Mouse (Mus musculus) hindbrain, embryonic 14.5 days (tissue): ENCODE data around the gene Tceanc. TPM values are rescaled to one million over a fixed set of nuclear protein-coding genes. Genes with fewer than 3 reads are reported as not detected.

Source experiments
- ATAC-seq: fragments of 200-750 bp; cut with Nextera tagmentation; 2 replicates; pipeline ENCODE4 v1.8.0; 2017; ENCODE audit warnings: moderate number of reproducible peaks, mild to moderate bottlenecking, moderate TSS enrichment, moderate library complexity; ENCODE audit not compliant: low FRiP score
- DNase-seq: peaks from one replicate; pipeline ENCODE4 v3.0.0-alpha.2; 2015; ENCODE audit warnings: low spot score
- H3K27ac ChIP-seq: fragments of 300-500 bp; sonication (generic); 2 replicates; pipeline ENCODE4 v1.5.1; 2014; ENCODE audit warnings: mild to moderate bottlenecking, moderate library complexity
- H3K27me3 ChIP-seq: fragments of 300-500 bp; sonication (generic); 2 replicates; pipeline ENCODE4 v1.6.1; 2014; ENCODE audit warnings: mild to moderate bottlenecking, low read length, mixed read lengths; ENCODE audit not compliant: control insufficient read depth, insufficient read depth
- H3K36me3 ChIP-seq: fragments of 300-500 bp; sonication (generic); replicated peaks from 2 replicates; pipeline ENCODE4 v1.6.1; 2014; ENCODE audit not compliant: control insufficient read depth, insufficient read depth
- H3K4me1 ChIP-seq: fragments of 300-500 bp; sonication (generic); replicated peaks from 2 replicates; pipeline ENCODE4 v1.6.1; 2014; ENCODE audit warnings: antibody characterized with exemption, low read length, mixed read lengths; ENCODE audit not compliant: control insufficient read depth, insufficient read depth
- H3K4me2 ChIP-seq: fragments of 300-500 bp; sonication (generic); replicated peaks from 2 replicates; pipeline ENCODE4 v1.6.1; 2014; ENCODE audit warnings: mild to moderate bottlenecking, moderate library complexity
- H3K4me3 ChIP-seq: fragments of 300-500 bp; sonication (generic); replicated peaks from 2 replicates; pipeline ENCODE4 v1.5.1; 2014; ENCODE audit warnings: mild to moderate bottlenecking, low read length
- H3K9ac ChIP-seq: fragments of 300-500 bp; sonication (generic); 2 replicates; pipeline ENCODE4 v1.6.1; 2014
- H3K9me3 ChIP-seq: fragments of 300-500 bp; sonication (generic); 2 replicates; pipeline ENCODE4 v1.6.1; 2016; ENCODE audit warnings: low read length; ENCODE audit not compliant: control insufficient read depth
- WGBS: fragments of 180-500 bp; shearing (Covaris S2); extraction: QIAGEN DNeasy Blood & Tissue Kit; methylation state at CpG from one replicate; pipeline ENCODE4 v1.1.7; 2014; 5-methylcytosine and 5-hydroxymethylcytosine counted together
- polyA plus RNA-seq: library from polyadenylated mRNA; unstranded; fragments of >200 nt; fragmentation: Nextera tagmentation; extraction: Ambion mirVana; gene quantifications from 2 replicates; pipeline ENCODE4 v1.2.1, GENCODE M21; 2014

Gene Tceanc
- 4.0 and 5.1 TPM in 2 replicates for polyA plus RNA-seq

GRCm38 (mm10) chrX:166518345-166518744, at the start of gene Tceanc:
Gene Tceanc, minus strand, starts transcription at chrX:166518567.
- Histone ChIP-seq H3K4me3 (no peak within 1 kb of the TSS), H3K9me3 (no peaks in the 10 kb centered on the region), H3K4me2 (no peak within 1 kb of the TSS), H3K27me3 (peaks cover 12% of the 10 kb centered on the region; the same call in 1 of the 2 replicates), H3K4me1 (no peaks in the 10 kb centered on the region), H3K27ac (no peak within 1 kb of the TSS), H3K36me3 (no peaks in the 10 kb centered on the region), H3K9ac (no peak within 1 kb of the TSS)
- no peak for DNase-seq
- 71% methylated on average over 16 of the region's 16 CpGs for WGBS
- no peak for ATAC-seq

DNA sequence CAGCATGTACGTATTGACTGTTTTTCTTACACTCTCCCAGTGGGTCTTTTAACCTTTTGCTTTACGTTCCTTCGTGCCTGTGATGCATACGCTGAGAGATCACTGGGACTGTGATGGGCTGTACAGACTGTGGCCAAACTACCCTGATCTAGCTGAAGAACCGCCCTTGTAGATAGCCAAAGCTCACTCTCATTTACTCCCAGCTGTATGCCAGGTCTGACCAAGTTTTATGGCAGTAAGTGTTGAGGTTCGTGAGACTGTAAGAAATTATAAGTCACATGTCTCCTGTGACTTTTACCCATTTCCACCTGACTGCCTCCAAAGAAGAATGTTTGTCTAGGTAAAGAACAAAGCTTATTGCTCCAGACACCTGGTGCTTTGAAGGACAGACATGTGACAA, 47.6 kb upstream of the Tceanc start:
- WGBS = 94% methylated on average over 6 of the region's 6 CpGs
- DNase-seq (no peak), ATAC-seq (no peak)

GRCm38 (mm10) chrX:166565401-166565800, 47.0 kb upstream of the Tceanc start:
- Histone ChIP-seq H3K4me2 (no peak overlapping the region), H3K9me3 (no peaks in the 10 kb centered on the region), H3K36me3 (no peaks in the 10 kb centered on the region), H3K4me3 (no peak overlapping the region), H3K4me1 (no peaks in the 10 kb centered on the region), H3K27me3 (peaks cover 5% of the 10 kb centered on the region; the same call in 1 of the 2 replicates), H3K27ac (no peak overlapping the region), H3K9ac (no peak overlapping the region)
- ATAC-seq = no peak
- DNase-seq = no peak
- 79% methylated on average over 5 of the region's 5 CpGs for WGBS

More for the DNA sequence above, 47.6 kb upstream of the Tceanc start:
- H3K4me1 ChIP-seq = no peaks in the 10 kb centered on the region
- H3K4me3 ChIP-seq = no peak overlapping the region
- H3K27ac ChIP-seq = no peak overlapping the region
- H3K9ac ChIP-seq = no peak overlapping the region
- no peak overlapping the region for H3K4me2 ChIP-seq
- peaks cover 5% of the 10 kb centered on the region; the same call in 1 of the 2 replicates for H3K27me3 ChIP-seq
- no peaks in the 10 kb centered on the region for H3K36me3 ChIP-seq
- no peaks in the 10 kb centered on the region for H3K9me3 ChIP-seq

- H3K4me3 ChIP-seq = no peak overlapping the region
Observed at GRCm38 (mm10) chrX:166564900-166565299, 46.5 kb upstream of the Tceanc start.

GRCm38 (mm10) chrX:166559333-166559732, 41.0 kb upstream of the Tceanc start:
- H3K4me1 ChIP-seq = no peaks in the 10 kb centered on the region
- ATAC-seq (no peak), DNase-seq (no peak)
- no peak overlapping the region for H3K4me2 ChIP-seq
- no peaks in the 10 kb centered on the region for H3K36me3 ChIP-seq
- H3K4me3 ChIP-seq = no peak overlapping the region
- WGBS = 78% methylated on average over 3 of the region's 3 CpGs
- H3K27ac ChIP-seq = no peak overlapping the region
- no peaks in the 10 kb centered on the region for H3K9me3 ChIP-seq
- no peak overlapping the region for H3K9ac ChIP-seq
- H3K27me3 ChIP-seq = no peaks in the 10 kb centered on the region

More at GRCm38 (mm10) chrX:166564900-166565299, 46.5 kb upstream of the Tceanc start:
- ATAC-seq (no peak), DNase-seq (no peak)
- Histone ChIP-seq H3K36me3 (no peaks in the 10 kb centered on the region), H3K4me2 (no peak overlapping the region), H3K4me1 (no peaks in the 10 kb centered on the region), H3K27me3 (peaks cover 5% of the 10 kb centered on the region; the same call in 1 of the 2 replicates), H3K9me3 (no peaks in the 10 kb centered on the region), H3K9ac (no peak overlapping the region), H3K27ac (no peak overlapping the region)
- WGBS = 72% methylated on average over 5 of the region's 5 CpGs

- H3K4me2 ChIP-seq = no peak overlapping the region
- no peaks in the 10 kb centered on the region for H3K36me3 ChIP-seq
- ATAC-seq (no peak), DNase-seq (no peak)
- peaks cover 3% of the 10 kb centered on the region; the same call in 1 of the 2 replicates for H3K27me3 ChIP-seq
- no peak overlapping the region for H3K9ac ChIP-seq
- no peak overlapping the region for H3K4me3 ChIP-seq
- no peak overlapping the region for H3K27ac ChIP-seq
- 81% methylated on average over 7 of the region's 7 CpGs for WGBS
- no peaks in the 10 kb centered on the region for H3K4me1 ChIP-seq
- H3K9me3 ChIP-seq = no peaks in the 10 kb centered on the region
Observed at GRCm38 (mm10) chrX:166552355-166552754, 34.0 kb upstream of the Tceanc start.

- no peaks in the 10 kb centered on the region for H3K36me3 ChIP-seq
- H3K9ac ChIP-seq = no peak overlapping the region
- 77% methylated on average over 2 of the region's 2 CpGs for WGBS
- no peak overlapping the region for H3K4me2 ChIP-seq
- ATAC-seq (no peak), DNase-seq (no peak)
- no peaks in the 10 kb centered on the region for H3K4me1 ChIP-seq
- no peak overlapping the region for H3K4me3 ChIP-seq
- H3K27me3 ChIP-seq = peaks cover 8% of the 10 kb centered on the region; the same call in 1 of the 2 replicates
- no peaks in the 10 kb centered on the region for H3K9me3 ChIP-seq
- H3K27ac ChIP-seq = no peak overlapping the region
Observed at GRCm38 (mm10) chrX:166546495-166546894, 28.1 kb upstream of the Tceanc start.

GRCm38 (mm10) chrX:166535138-166535537, 16.8 kb upstream of the Tceanc start:
- Histone ChIP-seq H3K9ac (no peak overlapping the region), H3K27ac (no peak overlapping the region), H3K27me3 (no peaks in the 10 kb centered on the region), H3K9me3 (no peaks in the 10 kb centered on the region), H3K4me3 (no peak overlapping the region), H3K4me1 (no peaks in the 10 kb centered on the region), H3K4me2 (no peak overlapping the region), H3K36me3 (no peaks in the 10 kb centered on the region)
- 69% methylated on average over 4 of the region's 4 CpGs for WGBS
- ATAC-seq = no peak
- DNase-seq = no peak

DNA sequence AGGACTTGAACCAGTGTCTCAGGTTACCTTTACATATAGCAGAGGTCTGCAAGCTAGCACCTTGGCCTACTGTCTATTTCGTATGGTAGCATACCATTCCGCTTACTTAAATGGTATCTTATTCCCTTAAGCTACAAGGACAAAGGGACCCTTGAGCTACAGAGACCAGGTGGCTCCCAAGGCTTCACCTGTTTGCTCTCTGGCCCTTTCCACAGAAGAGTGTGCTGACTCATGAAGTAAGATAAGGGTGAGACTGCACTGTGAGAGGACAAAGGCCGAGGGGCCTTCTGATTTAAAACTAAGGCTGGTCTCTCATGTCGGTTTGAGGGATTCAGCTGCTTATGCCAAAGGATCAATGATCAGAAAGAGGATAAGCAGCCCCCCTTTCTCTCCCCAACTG, 15.1 kb upstream of the Tceanc start:
- ATAC-seq (no peak), DNase-seq (no peak)
- H3K4me2 ChIP-seq = no peak overlapping the region
- no peaks in the 10 kb centered on the region for H3K36me3 ChIP-seq
- H3K4me3 ChIP-seq = no peak overlapping the region
- no peaks in the 10 kb centered on the region for H3K4me1 ChIP-seq
- H3K27me3 ChIP-seq = no peaks in the 10 kb centered on the region; the same call in 1 of the 2 replicates
- 83% methylated on average over 4 of the region's 4 CpGs for WGBS
- no peaks in the 10 kb centered on the region for H3K9me3 ChIP-seq
- no peak overlapping the region for H3K9ac ChIP-seq
- no peak overlapping the region for H3K27ac ChIP-seq

- no peak for DNase-seq
- no peaks in the 10 kb centered on the region for H3K9me3 ChIP-seq
- no peak overlapping the region for H3K4me2 ChIP-seq
- H3K27ac ChIP-seq = no peak overlapping the region
- H3K4me1 ChIP-seq = no peaks in the 10 kb centered on the region
- 41% methylated on average over 6 of the region's 6 CpGs for WGBS
- no peak overlapping the region for H3K4me3 ChIP-seq
- H3K9ac ChIP-seq = no peak overlapping the region
- no peaks in the 10 kb centered on the region; the same call in none of the 2 replicates for H3K27me3 ChIP-seq
- no peak for ATAC-seq
- H3K36me3 ChIP-seq = no peaks in the 10 kb centered on the region
Observed at GRCm38 (mm10) chrX:166531671-166532070, 13.3 kb upstream of the Tceanc start.
